Mouse (Mus musculus) embryonic facial prominence, embryonic 11.5 days (tissue): ENCODE data around the gene Gas8. TPM values are rescaled to one million over a fixed set of nuclear protein-coding genes. Genes with fewer than 3 reads are reported as not detected.

Source experiments
- ATAC-seq: fragments of 200-750 bp; cut with Nextera tagmentation; replicated peaks from 2 replicates; pipeline ENCODE4 v1.8.0; 2017; ENCODE audit warnings: low read depth; ENCODE audit not compliant: insufficient number of reproducible peaks, low FRiP score, low TSS enrichment
- DNase-seq: peaks from one replicate; pipeline ENCODE4 v3.0.0-alpha.2; 2015; ENCODE audit warnings: low spot score
- H3K27ac ChIP-seq: fragments of 300-500 bp; sonication (generic); replicated peaks from 2 replicates; pipeline ENCODE4 v1.5.1; 2014; ENCODE audit warnings: mild to moderate bottlenecking, low read depth, low read length, control low read depth
- H3K27me3 ChIP-seq: fragments of 300-500 bp; sonication (generic); 2 replicates; pipeline ENCODE4 v1.6.1; 2014; ENCODE audit warnings: mild to moderate bottlenecking, low read length, moderate library complexity, mixed read lengths; ENCODE audit not compliant: control insufficient read depth, insufficient read depth
- H3K36me3 ChIP-seq: fragments of 300-500 bp; sonication (generic); replicated peaks from 2 replicates; pipeline ENCODE4 v1.6.1; 2014; ENCODE audit warnings: low read depth, mild to moderate bottlenecking, low read length, moderate library complexity, mixed read lengths; ENCODE audit not compliant: control insufficient read depth, insufficient read depth
- H3K4me1 ChIP-seq: fragments of 300-500 bp; sonication (generic); 2 replicates; pipeline ENCODE4 v1.6.1; 2014; ENCODE audit warnings: low read length, mixed read lengths; ENCODE audit not compliant: control insufficient read depth, insufficient read depth
- H3K4me2 ChIP-seq: fragments of 300-500 bp; sonication (generic); 2 replicates; pipeline ENCODE4 v1.6.1; 2014; ENCODE audit warnings: low read depth, mild to moderate bottlenecking, control low read depth, low read length, moderate library complexity
- H3K4me3 ChIP-seq: fragments of 300-500 bp; sonication (generic); 2 replicates; pipeline ENCODE4 v1.5.1; 2014; ENCODE audit warnings: low read depth, low read length, control low read depth
- H3K9ac ChIP-seq: fragments of 300-500 bp; sonication (generic); replicated peaks from 2 replicates; pipeline ENCODE4 v1.6.1; 2014; ENCODE audit warnings: mild to moderate bottlenecking, control low read depth, low read length
- H3K9me3 ChIP-seq: fragments of 300-500 bp; sonication (generic); replicated peaks from 2 replicates; pipeline ENCODE4 v1.6.1; 2016; ENCODE audit warnings: mild to moderate bottlenecking, low read length, inconsistent platforms, mixed read lengths; ENCODE audit not compliant: control insufficient read depth
- WGBS: fragments of 180-500 bp; shearing (Covaris S2); extraction: QIAGEN DNeasy Blood & Tissue Kit; methylation state at CpG from one replicate; pipeline ENCODE4 v1.1.7; 2014; 5-methylcytosine and 5-hydroxymethylcytosine counted together
- polyA plus RNA-seq: library from polyadenylated mRNA; unstranded; fragments of >200 nt; fragmentation: Nextera tagmentation; extraction: Ambion mirVana; gene quantifications from 2 replicates; pipeline ENCODE4 v1.2.1, GENCODE M21; 2014

Gas8 gene
- polyA plus RNA-seq, 1 experiment from 2014 or later: 41.3 TPM

DNA sequence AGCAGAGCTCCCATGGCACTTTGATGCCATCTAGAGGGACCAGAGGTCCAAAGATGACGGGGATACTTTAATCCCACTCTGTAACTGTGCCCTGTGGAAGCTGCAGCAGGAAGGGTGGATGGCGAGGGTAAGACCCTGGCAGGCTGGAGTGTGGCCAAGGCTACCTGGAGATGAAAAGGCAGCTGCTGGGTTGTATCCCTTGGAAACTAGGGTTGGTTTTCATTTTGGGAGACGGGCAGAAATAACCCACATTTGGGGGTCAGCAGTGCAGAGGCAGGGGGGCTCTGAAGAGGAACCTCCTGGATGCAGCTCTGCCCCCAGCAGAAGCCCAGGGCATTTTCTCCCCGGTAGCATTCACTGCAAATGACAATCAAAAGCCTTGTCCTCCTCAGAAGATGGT, 13.4 kb upstream of the Gas8 start:
- no peak for ATAC-seq
- no peak for DNase-seq

DNA sequence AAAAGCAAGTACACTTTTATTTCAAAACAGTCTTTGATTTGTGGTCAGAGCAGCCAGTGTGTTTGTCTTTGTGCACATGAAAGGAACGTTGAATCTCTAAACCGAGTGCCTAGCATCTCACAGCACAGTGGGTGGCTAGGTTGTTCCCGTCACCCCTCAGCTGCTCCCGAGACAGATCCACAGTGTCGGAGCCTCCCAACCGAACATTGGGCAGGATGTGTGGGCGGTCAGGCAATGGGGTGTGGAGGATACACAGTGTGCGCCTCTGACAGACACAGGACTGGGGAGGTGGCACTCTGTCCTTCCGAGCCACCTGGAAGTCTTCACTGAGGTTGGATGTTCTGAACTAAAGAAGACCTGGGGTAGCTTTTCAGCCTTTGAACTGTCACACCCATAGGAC, 12.9 kb upstream of the Gas8 start:
- Histone ChIP-seq H3K27ac (no peak overlapping the region), H3K4me1 (no peaks in the 10 kb centered on the region), H3K9ac (no peak overlapping the region), H3K9me3 (no peaks in the 10 kb centered on the region), H3K4me3 (no peak overlapping the region), H3K27me3 (no peaks in the 10 kb centered on the region), H3K4me2 (no peak overlapping the region), H3K36me3 (peaks cover 21% of the 10 kb centered on the region)
- DNase-seq: no peak
- 92% methylated on average over 9 of the region's 9 CpGs for WGBS
- ATAC-seq: no peak

More for the DNA sequence above, 13.4 kb upstream of the Gas8 start:
- H3K4me1 ChIP-seq: no peaks in the 10 kb centered on the region
- no peak overlapping the region for H3K9ac ChIP-seq
- WGBS: 80% methylated on average over 4 of the region's 4 CpGs
- H3K4me2 ChIP-seq: no peak overlapping the region
- H3K27ac ChIP-seq: no peak overlapping the region
- no peak overlapping the region for H3K4me3 ChIP-seq
- peaks cover 21% of the 10 kb centered on the region for H3K36me3 ChIP-seq
- H3K27me3 ChIP-seq: no peaks in the 10 kb centered on the region
- H3K9me3 ChIP-seq: no peaks in the 10 kb centered on the region

DNA sequence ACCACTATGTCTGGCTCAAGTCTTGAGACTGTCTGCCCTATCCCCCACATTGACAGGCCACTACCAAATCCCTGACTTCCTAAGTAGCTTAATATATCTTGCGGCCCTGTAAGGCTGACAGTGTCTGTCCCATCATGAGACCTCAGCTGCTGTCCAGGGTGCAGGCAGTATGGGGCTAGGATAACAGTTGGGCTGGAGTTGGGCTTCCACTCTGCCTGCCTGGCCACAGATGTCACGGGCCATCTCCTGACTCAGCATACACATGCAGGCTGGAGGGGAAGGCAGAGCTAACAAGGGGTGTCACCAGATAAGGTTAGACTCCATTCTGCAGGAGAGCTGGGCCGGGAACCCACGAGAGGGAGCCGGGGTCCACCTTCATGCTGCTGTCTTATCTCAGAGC, 11.5 kb upstream of the Gas8 start:
- WGBS: 96% methylated on average over 5 of the region's 5 CpGs
- Histone ChIP-seq H3K27ac (no peak overlapping the region), H3K27me3 (no peaks in the 10 kb centered on the region), H3K4me1 (no peaks in the 10 kb centered on the region), H3K9me3 (no peaks in the 10 kb centered on the region), H3K9ac (no peak overlapping the region), H3K4me3 (no peak overlapping the region), H3K4me2 (no peak overlapping the region), H3K36me3 (peaks cover 11% of the 10 kb centered on the region)
- DNase-seq (no peak), ATAC-seq (no peak)

DNA sequence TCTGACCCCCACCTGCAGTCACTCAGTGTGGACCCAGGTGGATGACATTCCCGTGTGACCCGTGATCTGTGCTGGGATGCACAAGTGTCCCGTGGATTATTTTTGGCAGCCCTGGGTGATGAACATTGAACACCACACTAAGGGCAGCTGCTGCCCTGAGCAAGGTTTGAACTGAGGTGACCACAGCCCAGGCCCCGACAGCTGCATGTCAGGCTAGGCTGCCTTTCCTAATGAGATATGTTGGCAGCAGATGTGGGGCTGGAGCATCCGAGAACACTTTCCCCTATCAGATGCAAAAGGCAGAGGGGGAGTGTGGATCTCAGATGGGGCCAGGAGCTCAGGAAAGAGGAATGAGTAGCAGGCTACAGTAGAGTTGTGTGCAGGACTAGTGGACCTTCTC, 7.8 kb upstream of the Gas8 start:
- no peak overlapping the region for H3K4me2 ChIP-seq

DNA sequence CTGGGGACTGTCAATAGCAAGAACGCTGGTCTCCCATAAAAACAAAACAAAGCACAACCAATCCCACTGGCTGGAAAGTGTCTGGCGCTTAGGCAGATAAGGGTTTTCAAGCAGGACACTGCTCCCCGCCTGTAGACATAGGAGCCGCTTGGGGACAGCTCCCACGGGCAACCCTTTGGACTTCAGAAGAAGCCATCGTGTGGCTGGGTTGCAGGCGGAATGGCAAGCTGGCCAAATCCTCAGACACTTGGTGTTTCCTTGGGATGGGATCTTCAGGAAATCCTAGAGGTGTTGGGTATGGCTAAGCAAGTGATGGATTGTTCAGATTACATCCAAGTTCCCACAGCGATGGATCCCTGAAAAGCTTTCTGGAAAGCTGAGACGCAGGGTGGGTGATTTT, 4.5 kb upstream of the Gas8 start:
- peaks cover 2% of the 10 kb centered on the region; the same call in 1 of the 2 replicates for H3K4me1 ChIP-seq
- no peak overlapping the region for H3K27ac ChIP-seq
- no peaks in the 10 kb centered on the region for H3K9me3 ChIP-seq
- DNase-seq: no peak
- 5% methylated on average over 9 of the region's 9 CpGs for WGBS
- no peaks in the 10 kb centered on the region; the same call in 1 of the 2 replicates for H3K27me3 ChIP-seq
- ATAC-seq: no peak
- peak overlapping the region; percentile 67 for H3K9ac ChIP-seq
- no peaks in the 10 kb centered on the region for H3K36me3 ChIP-seq
- peak overlapping the region; percentile 80 for H3K4me2 ChIP-seq
- H3K4me3 ChIP-seq: peak overlapping the region; percentile 48

More for the DNA sequence above, 7.8 kb upstream of the Gas8 start:
- Histone ChIP-seq H3K4me1 (peaks cover 2% of the 10 kb centered on the region; the same call in 1 of the 2 replicates), H3K27me3 (no peaks in the 10 kb centered on the region; the same call in 1 of the 2 replicates), H3K4me3 (no peak overlapping the region), H3K9me3 (no peaks in the 10 kb centered on the region), H3K27ac (no peak overlapping the region), H3K36me3 (no peaks in the 10 kb centered on the region), H3K9ac (no peak overlapping the region)
- no peak for ATAC-seq
- 88% methylated on average over 5 of the region's 5 CpGs for whole genome bisulfite sequencing
- no peak for DNase-seq

DNA sequence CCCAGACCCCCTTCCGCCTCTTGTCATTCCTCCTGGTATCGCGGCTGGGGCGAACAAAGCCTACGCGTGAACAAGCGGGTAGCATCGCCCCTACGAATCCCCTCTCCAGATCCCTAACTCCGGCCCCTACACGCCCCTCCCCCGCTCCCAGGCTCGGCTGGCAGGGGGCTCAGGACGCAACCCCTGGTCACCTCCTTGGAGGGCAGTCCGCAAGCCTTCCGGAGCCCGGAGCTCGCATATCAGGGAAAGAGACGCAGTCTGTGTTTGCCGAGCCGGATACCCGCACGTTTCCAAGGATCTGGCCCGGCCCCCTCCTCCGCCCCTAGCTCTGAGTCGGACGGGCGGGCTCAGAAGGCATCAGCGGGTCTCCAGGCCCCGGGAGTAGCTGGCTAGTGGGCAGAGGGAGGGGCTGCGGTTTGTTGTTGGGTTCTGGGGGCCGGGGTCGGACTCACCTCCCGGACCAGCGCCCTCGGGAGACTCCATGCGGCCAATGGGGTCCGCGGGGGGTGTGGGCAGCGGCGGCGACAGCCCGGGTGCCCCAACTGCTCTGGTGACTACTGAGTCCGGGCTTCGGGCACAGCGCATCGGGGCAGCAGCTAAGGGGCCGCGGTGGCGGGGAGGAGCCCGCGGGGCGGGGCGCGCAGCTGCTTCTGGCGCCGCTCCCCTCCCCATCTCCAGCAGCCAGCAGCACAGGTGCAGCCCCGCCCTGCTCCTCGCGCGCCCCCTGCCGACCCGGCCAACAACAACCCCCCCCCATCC, 3.7 kb upstream of the Gas8 start, which contains the start of gene Dbndd1:
TSS of gene Dbndd1 (minus strand) at position 683 of the 759 bp plus-strand sequence.
- under 1% methylated on average over 53 of the region's 63 CpGs for WGBS
- no peaks in the 10 kb centered on the region for H3K36me3 ChIP-seq
- peak within 1 kb of the TSS; percentile 67 for H3K9ac ChIP-seq
- H3K9me3 ChIP-seq: no peaks in the 10 kb centered on the region
- no peaks in the 10 kb centered on the region; the same call in 1 of the 2 replicates for H3K27me3 ChIP-seq
- H3K27ac ChIP-seq: peak within 1 kb of the TSS; percentile 39; the same call in 1 of the 2 replicates
- H3K4me1 ChIP-seq: peaks cover 4% of the 10 kb centered on the region
- peak within 1 kb of the TSS; percentile 80 for H3K4me2 ChIP-seq
- DNase-seq: peak; percentile 75
- ATAC-seq: peak; percentile 66
- peak within 1 kb of the TSS; percentile 48 for H3K4me3 ChIP-seq

DNA sequence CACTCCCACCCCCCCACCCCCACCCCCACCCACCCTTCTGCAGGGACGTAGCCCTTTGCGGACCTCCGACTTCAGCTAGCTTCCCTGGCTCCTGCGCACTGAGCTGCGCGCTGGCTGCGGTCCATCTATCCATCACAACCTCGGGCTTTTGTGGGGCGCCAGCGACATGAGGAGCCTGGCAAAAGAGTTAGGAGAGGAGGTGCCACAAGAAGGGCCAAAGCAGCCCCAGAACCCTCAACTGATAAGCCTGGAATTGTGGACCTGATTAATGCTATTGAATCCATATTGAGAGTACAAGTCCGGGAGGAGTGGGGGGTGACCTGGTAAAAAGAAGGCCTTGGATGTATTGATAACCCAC, 3.1 kb upstream of the Gas8 start:
- Histone ChIP-seq H3K9me3 (no peaks in the 10 kb centered on the region), H3K27ac (no peak overlapping the region), H3K4me3 (peak overlapping the region; percentile 48), H3K27me3 (no peaks in the 10 kb centered on the region; the same call in 1 of the 2 replicates), H3K4me2 (peak overlapping the region; percentile 80), H3K9ac (no peak overlapping the region), H3K36me3 (no peaks in the 10 kb centered on the region), H3K4me1 (peaks cover 4% of the 10 kb centered on the region)
- under 1% methylated on average over 11 of the region's 11 CpGs for WGBS
- DNase-seq: no peak
- ATAC-seq: no peak

DNA sequence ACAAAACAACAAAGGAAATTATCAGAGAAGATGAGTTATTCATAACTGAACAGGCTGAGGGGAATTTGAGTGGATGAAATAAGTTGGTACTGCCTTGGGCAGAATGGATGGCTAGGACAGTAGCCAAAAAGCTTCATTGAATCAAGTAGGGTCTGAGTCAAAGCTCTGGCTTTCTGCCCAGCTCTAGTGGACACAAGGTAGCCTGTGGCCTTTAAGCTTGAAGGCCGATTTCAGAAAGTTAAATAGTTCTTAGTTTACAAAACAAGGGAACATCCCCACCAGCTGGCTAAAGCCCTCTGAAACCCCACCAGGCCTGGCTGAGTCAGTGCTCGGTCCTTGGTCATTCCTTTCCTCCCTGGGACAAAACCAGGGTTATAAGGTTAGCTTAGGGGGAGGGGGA, 2.0 kb upstream of the Gas8 start:
- no peak for ATAC-seq
- DNase-seq: no peak
- Histone ChIP-seq H3K27ac (no peak overlapping the region), H3K4me3 (no peak overlapping the region), H3K4me2 (no peak overlapping the region), H3K9ac (no peak overlapping the region), H3K4me1 (peaks cover 4% of the 10 kb centered on the region), H3K36me3 (no peaks in the 10 kb centered on the region), H3K9me3 (no peaks in the 10 kb centered on the region), H3K27me3 (no peaks in the 10 kb centered on the region; the same call in 1 of the 2 replicates)
- 30% methylated on average over 2 of the region's 2 CpGs for whole genome bisulfite sequencing
